Mouse (Mus musculus) kidney, adult 2 months (tissue): ENCODE measurements around the gene Ddc.

Experiments used
- CTCF ChIP-seq: fragments of 200-500 bp; conservative IDR thresholded peaks from 2 replicates; pipeline ENCODE4 v1.5.1; 2011; ENCODE audit warnings: low read depth, mild to moderate bottlenecking, control low read depth, low read length, moderate library complexity, mixed read lengths; ENCODE audit not compliant: insufficient read depth, insufficient read length
- POLR2A ChIP-seq: fragments of 200-500 bp; IDR thresholded peaks from one replicate; pipeline ENCODE4 v1.6.1; 2011; ENCODE audit warnings: low read depth, low read length, control low read depth

DNA sequence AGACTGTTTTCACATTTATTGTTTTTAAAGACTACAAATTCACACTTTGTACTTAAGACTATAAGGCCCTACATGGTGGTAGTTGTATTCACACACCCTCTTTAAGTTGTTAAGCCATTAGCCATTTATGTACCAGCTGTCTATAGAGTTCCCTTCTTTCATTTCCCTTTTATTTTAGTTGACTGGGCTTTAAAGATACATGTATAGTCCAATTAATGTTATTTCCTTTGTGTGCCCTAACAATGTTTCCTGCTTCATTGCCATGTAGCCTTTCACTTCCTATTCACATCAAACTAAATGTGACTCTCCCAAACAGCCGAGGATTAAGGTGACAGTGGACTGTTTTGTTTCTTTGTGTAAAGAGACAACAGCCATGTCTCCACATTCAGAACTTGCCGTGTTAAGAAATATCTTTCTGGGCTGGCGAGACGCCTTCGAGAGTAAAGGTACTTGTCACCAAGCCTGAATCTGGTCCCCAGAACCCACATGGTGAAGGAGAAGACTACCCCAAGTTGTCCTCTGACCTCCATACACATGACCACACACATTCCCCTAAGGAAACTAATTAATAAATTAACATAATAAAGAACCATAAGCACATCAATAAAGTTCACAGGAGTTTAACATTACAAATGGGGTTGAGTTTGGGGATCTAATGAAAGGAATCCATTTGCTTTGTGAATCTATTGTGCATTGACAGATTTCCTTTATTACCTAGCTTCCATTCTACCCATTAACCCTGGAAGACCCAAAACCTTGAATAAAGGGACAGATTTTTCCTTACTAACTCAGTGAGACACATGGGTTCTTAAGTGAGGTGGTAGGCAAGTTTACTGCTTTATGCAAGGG is 43.1 kb upstream of the Ddc start:
- TF ChIP-seq CTCF (no peak), POLR2A (no peak)
